Mouse (Mus musculus) liver, adult 2 months (tissue): ENCODE data around the gene Vps16. TPM values are rescaled to one million over a fixed set of nuclear protein-coding genes. Genes with fewer than 3 reads are reported as not detected.

Source experiments
- DNase-seq: peaks from one replicate; pipeline ENCODE4 v3.0.0-alpha.2; 2011; ENCODE audit warnings: low read depth, low spot score; ENCODE audit errors: extremely low read depth
- H3K27ac ChIP-seq: fragments of 200-500 bp; replicated peaks from 2 replicates; pipeline ENCODE4 v1.5.1; 2012; ENCODE audit warnings: low read depth, mild to moderate bottlenecking, control low read depth, inconsistent platforms, low read length; ENCODE audit not compliant: insufficient read depth
- H3K27me3 ChIP-seq: fragments of 200-500 bp; 2 replicates; pipeline ENCODE4 v1.6.1; 2012; ENCODE audit warnings: mild to moderate bottlenecking, moderate library complexity, low read length, inconsistent platforms; ENCODE audit not compliant: control insufficient read depth, insufficient read depth
- H3K36me3 ChIP-seq: fragments of 200-500 bp; 2 replicates; pipeline ENCODE4 v1.6.1; 2012; ENCODE audit warnings: low read length, inconsistent platforms; ENCODE audit not compliant: control insufficient read depth, insufficient read depth
- H3K4me1 ChIP-seq: fragments of 200-500 bp; 2 replicates; pipeline ENCODE4 v1.6.1; 2011; ENCODE audit warnings: low read length; ENCODE audit not compliant: control insufficient read depth, insufficient read depth
- H3K4me3 ChIP-seq: fragments of 200-500 bp; 2 replicates; pipeline ENCODE4 v1.5.1; 2011; ENCODE audit warnings: low read depth, mild to moderate bottlenecking, control low read depth, low read length, moderate library complexity; ENCODE audit not compliant: insufficient read depth
- H3K79me2 ChIP-seq: fragments of 200-500 bp; 2 replicates; pipeline ENCODE4 v1.6.1; 2012; ENCODE audit warnings: inconsistent platforms, mild to moderate bottlenecking, low read length, moderate library complexity; ENCODE audit not compliant: control insufficient read depth, insufficient read depth
- H3K9ac ChIP-seq: fragments of 200-500 bp; 2 replicates; pipeline ENCODE4 v1.6.1; 2012; ENCODE audit warnings: low read depth, mild to moderate bottlenecking, control low read depth, inconsistent platforms, low read length
- CTCF ChIP-seq: fragments of 200-500 bp; IDR thresholded peaks from 2 replicates; pipeline ENCODE4 v1.5.1; 2011; ENCODE audit warnings: low read depth, low read length, control low read depth
- POLR2A ChIP-seq: fragments of 200-500 bp; IDR thresholded peaks from 2 replicates; pipeline ENCODE4 v1.6.1; 2011; ENCODE audit warnings: low read length, control low read depth; ENCODE audit not compliant: insufficient read depth; ENCODE audit errors: extremely low read depth
- whole genome bisulfite sequencing: fragments of 180-500 bp; shearing (Covaris S2); methylation state at CpG from one replicate; pipeline ENCODE4 v1.1.7; 2018; 5-methylcytosine and 5-hydroxymethylcytosine counted together
- polyA plus RNA-seq: library from polyadenylated mRNA; depleted of rRNA; stranded (reverse); fragments of >200 nt; gene quantifications from 2 replicates; pipeline ENCODE4 v1.2.3, GENCODE M21; 2012
- total RNA-seq: library from RNA; depleted of rRNA; stranded (reverse); fragments of >200 nt; gene quantifications from 2 replicates; pipeline ENCODE4 v1.2.3, GENCODE M21; 2014

Gene Vps16
- total and polyA plus RNA-seq, 2 experiments = 25.6 to 43.2 TPM

GRCm38 (mm10) chr2:130449794-130450433 is 25.8 kb downstream of the Vps16 start, which contains the start of gene Ptpra:
Gene Ptpra (plus strand): TSS chr2:130450278.
- under 1% methylated on average over 50 of the region's 50 CpGs for WGBS

DNA sequence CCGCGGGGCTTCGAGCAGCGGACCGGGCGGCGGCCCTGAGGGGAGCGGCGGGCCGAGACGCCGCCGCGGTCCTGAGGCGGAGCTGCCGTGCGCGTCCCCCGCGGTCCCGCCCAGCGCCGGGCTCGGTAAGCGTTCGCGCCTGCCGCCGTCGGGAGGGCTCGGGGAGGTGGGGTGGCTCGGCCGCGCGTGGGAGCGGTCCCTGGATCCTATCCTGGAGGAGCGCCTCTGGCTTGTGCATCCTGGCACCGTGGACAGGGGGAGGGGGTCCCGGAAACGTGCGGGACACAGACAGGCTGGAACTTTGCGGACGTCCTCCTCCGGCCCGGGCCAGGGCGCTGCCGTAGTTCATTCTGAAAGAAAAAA is 26.3 kb downstream of the Vps16 start:
- WGBS = under 1% methylated on average over 47 of the region's 47 CpGs
- no peak for DNase-seq

More at GRCm38 (mm10) chr2:130449794-130450433, 25.8 kb downstream of the Vps16 start, which contains the start of gene Ptpra:
- TF ChIP-seq CTCF (no peak), POLR2A (peak; percentile 72; the same call in 1 of the 2 replicates)
- Histone ChIP-seq H3K9ac (peak within 1 kb of the TSS; percentile 96), H3K27me3 (no peaks in the 10 kb centered on the region), H3K27ac (peak within 1 kb of the TSS; percentile 72), H3K4me1 (peaks cover 15% of the 10 kb centered on the region), H3K4me3 (peak within 1 kb of the TSS; percentile 80), H3K36me3 (no peaks in the 10 kb centered on the region), H3K79me2 (peaks cover 19% of the 10 kb centered on the region; the same call in 1 of the 2 replicates)
- peak; percentile 64 for DNase-seq

GRCm38 (mm10) chr2:130451086-130451726 is 27.1 kb downstream of the Vps16 start:
- H3K36me3 ChIP-seq = no peaks in the 10 kb centered on the region
- DNase-seq = no peak
- TF ChIP-seq POLR2A = no peak
- TF ChIP-seq CTCF = no peak
- H3K4me1 ChIP-seq = peaks cover 9% of the 10 kb centered on the region
- WGBS = 71% methylated on average over 14 of the region's 14 CpGs
- peak overlapping the region; percentile 6; the same call in 1 of the 2 replicates for H3K4me3 ChIP-seq
- H3K9ac ChIP-seq = peak overlapping the region; percentile 21; the same call in 1 of the 2 replicates
- H3K27me3 ChIP-seq = no peaks in the 10 kb centered on the region
- peaks cover 27% of the 10 kb centered on the region; the same call in 1 of the 2 replicates for H3K79me2 ChIP-seq
- H3K27ac ChIP-seq = no peak overlapping the region

More for the DNA sequence above, 26.3 kb downstream of the Vps16 start:
- Histone ChIP-seq H3K27ac (peak overlapping the region; percentile 72), H3K27me3 (no peaks in the 10 kb centered on the region), H3K4me3 (peak overlapping the region; percentile 80), H3K9ac (peak overlapping the region; percentile 96), H3K79me2 (peaks cover 22% of the 10 kb centered on the region; the same call in 1 of the 2 replicates), H3K4me1 (peaks cover 13% of the 10 kb centered on the region), H3K36me3 (no peaks in the 10 kb centered on the region)
- TF ChIP-seq POLR2A (no peak; the same call in 1 of the 2 replicates), CTCF (no peak)

DNA sequence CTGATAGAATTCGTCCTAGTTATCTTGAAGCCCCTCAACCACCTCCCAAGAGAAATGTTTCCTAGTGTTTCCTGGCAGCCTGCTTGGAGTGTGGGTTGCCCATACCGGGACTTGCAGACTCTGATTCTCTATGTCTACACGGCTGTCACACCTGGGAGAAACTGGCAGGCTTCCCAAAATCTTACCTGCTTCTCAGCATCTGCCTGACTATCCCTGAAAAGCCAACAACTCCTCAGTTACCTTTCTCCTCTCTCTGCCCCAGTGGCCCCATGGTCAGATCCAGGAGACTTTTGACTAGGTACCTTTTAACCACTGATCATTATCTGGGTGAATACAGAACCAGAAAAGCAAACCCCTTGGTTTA is 27.6 kb downstream of the Vps16 start:
- peaks cover 29% of the 10 kb centered on the region; the same call in 1 of the 2 replicates for H3K79me2 ChIP-seq
- TF ChIP-seq POLR2A = no peak
- no peak for TF ChIP-seq CTCF
- H3K27me3 ChIP-seq = no peaks in the 10 kb centered on the region
- H3K9ac ChIP-seq = no peak overlapping the region
- H3K4me3 ChIP-seq = no peak overlapping the region
- H3K36me3 ChIP-seq = no peaks in the 10 kb centered on the region
- no peak overlapping the region for H3K27ac ChIP-seq
- 40% methylated on average over 3 of the region's 3 CpGs for WGBS
- H3K4me1 ChIP-seq = peaks cover 9% of the 10 kb centered on the region
- no peak for DNase-seq

- WGBS = 82% methylated on average over 2 of the region's 2 CpGs
- no peak overlapping the region for H3K9ac ChIP-seq
These were observed 28.1 kb downstream of the Vps16 start for GRCm38 (mm10) chr2:130452266-130452665.

More at GRCm38 (mm10) chr2:130452266-130452665, 28.1 kb downstream of the Vps16 start:
- TF ChIP-seq CTCF = no peak
- TF ChIP-seq POLR2A = no peak
- H3K4me3 ChIP-seq = no peak overlapping the region
- peaks cover 9% of the 10 kb centered on the region for H3K4me1 ChIP-seq
- H3K36me3 ChIP-seq = no peaks in the 10 kb centered on the region
- no peak for DNase-seq
- no peaks in the 10 kb centered on the region for H3K27me3 ChIP-seq
- H3K79me2 ChIP-seq = peaks cover 30% of the 10 kb centered on the region; the same call in 1 of the 2 replicates
- no peak overlapping the region for H3K27ac ChIP-seq
